Mouse (Mus musculus): ENCODE data around the gene Endov. TPM values are rescaled to one million over a fixed set of nuclear protein-coding genes. Genes with fewer than 3 reads are reported as not detected.

Gene Endov
- polyA plus RNA-seq, 1 experiment from 2014 or later = 22.2 TPM

- H3K4me2 ChIP-seq (replicated peaks) = peak overlapping the region; percentile 98
- peak overlapping the region; percentile 39 for H3K9ac ChIP-seq
- peak overlapping the region; percentile 64; the same call in 1 of the 2 replicates for H3K27ac ChIP-seq
- ATAC-seq (ENCODE audit: low FRiP score) = no peak
- H3K27me3 ChIP-seq = peaks cover 96% of the 10 kb centered on the region
- under 1% methylated on average over 42 of the region's 43 CpGs for WGBS
- no peaks in the 10 kb centered on the region for H3K36me3 ChIP-seq
- H3K4me3 ChIP-seq = peak overlapping the region; percentile 66
- no peaks in the 10 kb centered on the region for H3K9me3 ChIP-seq (replicated peaks)
- H3K4me1 ChIP-seq = peaks cover 77% of the 10 kb centered on the region
Measured at GRCm38 (mm10) chr11:119549371-119549811, 58.2 kb downstream of the Endov start.

GRCm38 (mm10) chr11:119550546-119551335 is 59.6 kb downstream of the Endov start:
- Histone ChIP-seq H3K9ac (no peak overlapping the region), H3K4me1 (peaks cover 64% of the 10 kb centered on the region), H3K27me3 (peaks cover 93% of the 10 kb centered on the region), H3K36me3 (no peaks in the 10 kb centered on the region), H3K27ac (no peak overlapping the region), H3K4me3 (no peak overlapping the region), H3K9me3 (replicated peaks) (no peaks in the 10 kb centered on the region), H3K4me2 (replicated peaks) (0 out of 2 replicates have a peak overlapping the region, but pooled peaks have one; percentile 3)
- ATAC-seq (ENCODE audit: low FRiP score) = no peak
- WGBS = 55% methylated on average over 10 of the region's 10 CpGs

GRCm38 (mm10) chr11:119551468-119551867 is 60.3 kb downstream of the Endov start:
- no peak overlapping the region for H3K9ac ChIP-seq
- no peak overlapping the region for H3K27ac ChIP-seq
- WGBS = 46% methylated on average over 3 of the region's 3 CpGs
- H3K36me3 ChIP-seq = no peaks in the 10 kb centered on the region
- H3K4me1 ChIP-seq = peaks cover 56% of the 10 kb centered on the region
- no peak overlapping the region for H3K4me3 ChIP-seq
- no peak for ATAC-seq (ENCODE audit: low FRiP score)
- H3K27me3 ChIP-seq = peaks cover 93% of the 10 kb centered on the region
- H3K4me2 ChIP-seq (replicated peaks) = no peak overlapping the region
- H3K9me3 ChIP-seq (replicated peaks) = no peaks in the 10 kb centered on the region

GRCm38 (mm10) chr11:119552301-119552700 is 61.2 kb downstream of the Endov start:
- H3K27me3 ChIP-seq = peaks cover 88% of the 10 kb centered on the region
- 48% methylated on average over 1 of the region's 1 CpGs for WGBS
- no peaks in the 10 kb centered on the region for H3K36me3 ChIP-seq
- H3K9ac ChIP-seq = no peak overlapping the region
- peaks cover 52% of the 10 kb centered on the region for H3K4me1 ChIP-seq
- H3K27ac ChIP-seq = no peak overlapping the region
- no peaks in the 10 kb centered on the region for H3K9me3 ChIP-seq (replicated peaks)
- H3K4me3 ChIP-seq = no peak overlapping the region
- H3K4me2 ChIP-seq (replicated peaks) = no peak overlapping the region
- no peak for ATAC-seq (ENCODE audit: low FRiP score)

- H3K4me1 ChIP-seq = peaks cover 52% of the 10 kb centered on the region
- H3K4me2 ChIP-seq (replicated peaks) = no peak overlapping the region
- no peaks in the 10 kb centered on the region for H3K9me3 ChIP-seq (replicated peaks)
- H3K9ac ChIP-seq = no peak overlapping the region
- peaks cover 82% of the 10 kb centered on the region for H3K27me3 ChIP-seq
- 75% methylated on average over 9 of the region's 9 CpGs for WGBS
- ATAC-seq (ENCODE audit: low FRiP score) = no peak
- no peak overlapping the region for H3K4me3 ChIP-seq
- H3K36me3 ChIP-seq = no peaks in the 10 kb centered on the region
- no peak overlapping the region for H3K27ac ChIP-seq
Measured at GRCm38 (mm10) chr11:119552902-119553802, 62.0 kb downstream of the Endov start.

GRCm38 (mm10) chr11:119554706-119555105 is 63.6 kb downstream of the Endov start:
- Histone ChIP-seq H3K27me3 (peaks cover 67% of the 10 kb centered on the region), H3K4me2 (replicated peaks) (no peak overlapping the region), H3K4me3 (no peak overlapping the region), H3K9ac (no peak overlapping the region), H3K27ac (no peak overlapping the region), H3K36me3 (no peaks in the 10 kb centered on the region), H3K4me1 (peaks cover 52% of the 10 kb centered on the region), H3K9me3 (replicated peaks) (no peaks in the 10 kb centered on the region)
- 85% methylated on average over 7 of the region's 7 CpGs for WGBS
- no peak for ATAC-seq (ENCODE audit: low FRiP score)

- no peak overlapping the region for H3K9ac ChIP-seq
- no peak overlapping the region for H3K4me3 ChIP-seq
- H3K36me3 ChIP-seq = no peaks in the 10 kb centered on the region
- peaks cover 52% of the 10 kb centered on the region for H3K4me1 ChIP-seq
- ATAC-seq (ENCODE audit: low FRiP score) = no peak
- H3K4me2 ChIP-seq (replicated peaks) = no peak overlapping the region
- H3K9me3 ChIP-seq (replicated peaks) = no peaks in the 10 kb centered on the region
- whole genome bisulfite sequencing = 85% methylated on average over 7 of the region's 7 CpGs
- H3K27me3 ChIP-seq = peaks cover 62% of the 10 kb centered on the region
- H3K27ac ChIP-seq = no peak overlapping the region
Measured at GRCm38 (mm10) chr11:119555170-119555569, 64.0 kb downstream of the Endov start.

GRCm38 (mm10) chr11:119557940-119558869 is 67.1 kb downstream of the Endov start:
- 18% methylated on average over 15 of the region's 17 CpGs for WGBS
- peak; percentile 41; the same call in 1 of the 2 replicates for ATAC-seq (ENCODE audit: low FRiP score)
- peak overlapping the region; percentile 53 for H3K9ac ChIP-seq
- peak overlapping the region; percentile 41 for H3K4me2 ChIP-seq (replicated peaks)
- no peak overlapping the region for H3K4me3 ChIP-seq
- peaks cover 37% of the 10 kb centered on the region for H3K4me1 ChIP-seq
- H3K27me3 ChIP-seq = peaks cover 49% of the 10 kb centered on the region
- H3K27ac ChIP-seq = peak overlapping the region; percentile 95
- no peaks in the 10 kb centered on the region for H3K36me3 ChIP-seq
- H3K9me3 ChIP-seq (replicated peaks) = no peaks in the 10 kb centered on the region

GRCm38 (mm10) chr11:119558870-119559610 is 67.9 kb downstream of the Endov start:
- peak overlapping the region; percentile 95 for H3K27ac ChIP-seq
- H3K4me2 ChIP-seq (replicated peaks) = peak overlapping the region; percentile 41
- no peak overlapping the region for H3K4me3 ChIP-seq
- peaks cover 40% of the 10 kb centered on the region for H3K4me1 ChIP-seq
- H3K36me3 ChIP-seq = no peaks in the 10 kb centered on the region
- 3% methylated on average over 9 of the region's 9 CpGs for WGBS
- peak overlapping the region; percentile 53 for H3K9ac ChIP-seq
- H3K27me3 ChIP-seq = peaks cover 51% of the 10 kb centered on the region
- peak; percentile 88 for ATAC-seq (ENCODE audit: low FRiP score)
- no peaks in the 10 kb centered on the region for H3K9me3 ChIP-seq (replicated peaks)
